Mouse (Mus musculus) heart, adult 11 months (tissue): ENCODE measurements around the gene Sgsh.
A peak's percentile ranks its signal among the peaks of the same experiment; 100 is the strongest.
"Not testable (repeated sequence)": the region's sequence is repeated elsewhere in the genome, so short reads cannot be mapped to it uniquely, and the experiment has no call there.

Experiments used
- DNase-seq: peaks from one replicate; pipeline ENCODE4 v3.0.0; 2022

Sgsh gene

DNA sequence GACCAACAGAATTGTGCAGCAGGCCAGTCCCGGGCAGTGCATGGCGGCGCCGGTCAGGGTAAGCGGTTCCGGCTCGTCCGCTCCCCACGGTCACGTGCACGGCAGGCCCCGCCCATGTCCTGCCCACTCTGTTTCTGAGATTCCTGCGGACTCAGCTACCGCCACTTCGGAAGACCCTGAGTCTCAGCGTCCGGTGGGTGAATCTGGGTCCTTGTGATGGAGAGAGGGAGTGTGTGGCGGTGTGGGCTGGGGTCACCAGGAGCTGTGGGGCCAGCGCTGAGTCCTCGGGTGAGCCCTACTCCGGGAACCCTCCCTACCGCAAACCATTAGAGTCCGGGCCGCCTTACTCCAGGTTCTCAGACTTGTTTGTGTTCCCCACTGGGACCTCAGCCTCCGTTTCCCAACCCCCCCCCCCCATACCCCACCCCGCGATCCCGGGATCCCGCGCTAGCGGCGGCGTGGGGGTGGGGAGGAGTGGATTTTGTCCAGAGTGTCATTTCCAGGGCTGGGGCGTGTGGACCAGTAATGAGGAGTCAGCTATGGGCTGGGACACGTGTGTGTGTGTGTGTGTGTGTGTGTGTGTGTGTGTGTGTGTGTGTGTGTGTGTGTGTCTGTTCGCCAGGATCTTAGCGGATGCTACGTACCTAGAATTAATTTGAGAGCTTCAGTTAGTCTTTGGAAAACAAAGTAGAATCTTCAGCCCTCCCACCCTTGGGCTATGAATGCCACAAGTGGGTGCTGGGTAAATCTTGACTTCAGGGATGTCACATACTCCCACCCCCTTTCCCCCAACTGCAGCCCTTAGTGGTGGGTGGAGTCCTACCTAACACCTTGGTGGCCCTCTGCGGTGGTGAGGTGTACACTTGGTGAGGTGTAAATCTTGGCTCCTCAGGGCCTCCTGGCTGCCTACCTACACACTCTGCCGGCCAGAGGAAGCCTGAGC, at the start of gene Sgsh, which contains the start of gene Slc26a11:
Sgsh (minus strand) TSS at position 94 of the 943 bp plus-strand sequence.
Slc26a11 (plus strand) TSS at position 115 of the 943 bp plus-strand sequence.
- DNase-seq, result peak; percentile 99

DNA sequence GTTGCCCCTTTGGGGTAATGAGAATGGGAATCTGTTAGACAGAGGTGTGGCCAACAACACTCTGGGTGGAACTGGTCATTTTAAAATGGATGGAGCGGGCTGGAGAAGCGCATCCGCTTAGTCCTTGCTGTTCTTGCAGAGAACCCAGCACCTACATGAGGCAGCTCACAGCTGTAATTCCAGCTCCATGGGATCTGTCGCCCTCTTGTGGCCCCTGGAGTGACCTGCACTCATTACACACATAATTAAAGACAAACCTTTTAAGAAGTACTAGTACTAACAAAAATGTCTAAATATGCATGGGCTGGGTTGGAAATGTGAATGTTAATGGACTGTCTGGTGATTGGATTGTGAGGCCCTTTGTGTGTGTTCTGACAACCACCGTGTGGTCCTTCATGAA, 49.3 kb upstream of the Sgsh start:
- DNase-seq, result no peak

DNA sequence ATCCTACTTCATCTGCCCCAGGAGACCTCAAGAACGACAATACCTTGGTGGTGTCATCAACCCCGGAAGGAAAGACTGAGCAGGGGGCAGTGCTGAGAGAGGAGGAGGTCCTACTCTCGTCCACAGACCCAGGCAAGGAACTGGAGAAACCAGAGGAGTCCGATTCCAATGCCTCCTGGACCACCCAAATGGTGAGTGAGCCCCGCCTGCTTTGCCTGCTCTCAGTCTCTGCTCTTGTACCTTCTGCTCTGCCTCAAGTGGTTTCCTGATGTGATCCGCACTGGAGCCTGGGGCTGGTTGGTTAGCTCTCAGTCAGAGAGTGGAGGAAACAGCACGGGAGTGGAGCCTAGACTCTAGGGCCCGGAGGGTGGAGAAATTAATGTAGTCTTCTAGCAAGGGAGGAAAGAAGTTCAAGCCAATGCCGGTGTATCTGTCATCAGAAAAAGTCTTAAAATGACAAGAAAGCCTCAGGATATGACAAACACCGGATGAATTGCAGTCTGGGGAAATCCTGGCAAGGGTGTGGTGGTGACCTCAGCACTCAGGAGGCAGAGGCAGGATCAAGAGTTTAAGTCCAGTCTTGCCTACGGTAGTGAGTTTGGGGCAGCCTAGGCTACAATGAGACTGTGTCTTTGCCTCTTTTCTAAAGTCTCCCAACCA, 47.3 kb upstream of the Sgsh start:
- no peak for DNase-seq

DNA sequence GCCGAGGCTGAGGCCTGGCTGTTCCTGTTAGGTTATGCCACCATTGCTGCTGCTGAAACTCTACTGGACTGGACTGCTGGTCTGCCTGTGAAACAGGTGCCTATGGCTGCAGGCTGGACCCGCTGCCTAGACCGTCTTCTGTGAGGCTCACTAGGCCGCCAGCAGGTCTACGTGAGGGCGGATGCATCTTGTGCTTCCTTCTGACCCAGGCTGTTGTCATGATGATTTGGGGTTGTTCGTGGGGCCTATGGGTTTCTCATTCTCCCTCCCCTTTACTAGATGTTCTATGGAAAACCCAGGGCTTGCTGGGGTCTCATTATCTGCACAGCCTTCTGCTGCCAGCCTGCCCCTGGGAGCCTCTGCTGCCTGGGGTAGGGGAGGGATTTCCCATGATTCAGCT, 41.1 kb upstream of the Sgsh start:
- no peak for DNase-seq

DNA sequence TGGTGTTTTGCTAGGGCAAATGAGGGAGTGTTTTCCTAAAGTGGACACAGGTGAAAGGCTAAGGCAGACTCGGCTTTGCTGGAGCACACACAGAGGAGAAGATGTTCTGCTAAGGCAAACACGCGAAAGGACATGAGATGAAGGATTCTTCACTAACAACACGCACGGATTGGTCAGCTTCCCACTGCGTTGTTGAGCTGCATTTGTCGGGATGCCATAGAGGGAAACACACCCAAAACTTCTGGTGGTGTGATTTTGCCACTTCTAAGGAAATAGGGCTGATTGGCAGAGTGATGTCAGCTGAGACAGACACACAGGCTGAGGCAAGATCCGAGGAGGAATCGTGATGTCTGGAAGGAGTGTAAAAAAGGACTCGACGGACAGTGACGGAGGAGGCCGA, 40.6 kb upstream of the Sgsh start:
- DNase-seq, result no peak

DNA sequence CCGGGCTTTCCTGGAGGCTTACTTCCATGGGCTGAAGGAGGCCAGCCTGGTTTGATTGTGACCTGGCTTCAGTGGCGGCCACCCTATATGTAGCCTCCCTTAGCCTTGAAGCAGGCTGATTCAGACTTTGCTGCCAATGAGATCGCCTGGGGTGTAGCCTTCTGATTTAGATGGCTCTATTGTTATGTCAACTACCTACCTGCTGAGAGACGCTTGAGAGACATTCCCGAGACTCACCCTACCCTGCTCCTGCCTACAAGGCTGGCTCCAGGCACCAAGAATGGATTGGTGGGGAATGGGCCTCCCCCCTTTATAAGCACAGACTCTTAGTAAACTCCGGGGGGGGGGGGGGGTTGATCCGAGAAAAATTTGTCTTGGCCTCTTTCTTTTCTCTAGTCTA, 40.1 kb upstream of the Sgsh start:
- no peak for DNase-seq

DNA sequence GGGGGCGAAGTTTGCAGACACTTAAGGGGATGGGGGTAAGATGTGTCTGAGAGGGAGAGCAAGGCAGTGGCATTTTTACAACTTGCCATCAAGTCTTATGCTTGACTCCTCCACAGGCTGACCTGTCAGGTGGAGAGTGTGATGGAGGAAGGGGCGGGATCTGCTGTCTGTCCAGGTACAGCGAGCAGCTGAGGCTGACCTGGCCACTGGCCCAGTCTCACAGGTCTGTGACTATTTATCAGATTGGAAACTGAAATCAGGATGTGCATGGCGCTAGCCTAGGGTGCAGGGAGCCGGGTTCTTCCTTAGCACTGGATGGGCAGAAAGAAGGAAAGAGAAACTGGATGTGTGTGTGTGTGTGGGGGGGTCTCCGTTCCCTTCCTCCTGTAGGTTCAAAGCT, 38.9 kb upstream of the Sgsh start:
- no peak for DNase-seq

DNA sequence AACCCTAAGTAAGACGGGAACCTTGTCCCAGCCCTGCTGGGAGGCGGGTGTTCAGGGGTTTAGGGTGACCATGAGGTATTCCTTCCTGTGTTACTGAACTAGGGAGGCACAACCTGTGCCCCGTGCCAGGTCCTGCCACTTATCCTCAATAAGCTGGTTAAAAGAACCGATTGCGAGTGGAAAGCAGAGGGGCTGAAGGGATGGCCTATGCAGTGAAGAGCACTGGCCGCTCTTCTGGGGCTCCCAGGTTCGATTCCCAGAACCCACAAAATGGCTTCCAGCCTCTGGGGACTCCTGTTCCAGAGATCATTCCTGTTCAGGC, 38.1 kb upstream of the Sgsh start:
- DNase-seq, result no peak

DNA sequence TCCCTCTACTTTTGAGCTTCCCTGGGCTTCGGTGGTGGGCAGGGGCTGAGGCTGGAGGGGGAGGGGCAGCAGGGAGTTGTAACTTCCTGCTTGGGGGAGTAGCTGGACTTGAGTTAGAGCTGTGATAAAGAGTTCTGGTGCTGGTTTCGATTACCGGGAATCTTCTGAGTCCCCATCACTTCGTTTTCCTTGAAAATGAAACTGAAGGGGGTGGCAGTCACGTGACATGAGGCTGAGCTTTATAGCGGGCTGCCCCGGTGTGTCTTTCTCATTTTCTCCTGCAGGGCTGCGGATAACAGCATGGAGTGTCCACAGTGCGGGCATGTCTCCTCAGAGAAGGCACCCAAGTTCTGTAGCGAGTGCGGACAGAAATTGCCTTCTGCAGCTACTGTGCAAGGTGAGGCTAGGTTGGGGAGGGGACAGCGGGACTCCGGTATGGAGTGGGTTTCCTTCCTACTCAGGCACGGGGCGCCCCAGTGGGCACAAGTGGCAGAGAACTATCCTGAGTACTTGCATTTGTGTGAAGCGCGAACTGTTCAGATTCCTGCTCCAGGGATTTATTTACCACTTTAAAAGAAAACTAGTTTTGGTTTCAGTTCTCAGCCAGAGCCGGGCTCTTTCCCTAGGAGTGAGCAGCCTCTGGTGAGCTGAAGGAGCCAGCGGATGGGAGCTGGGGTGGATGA, 37.6 kb upstream of the Sgsh start, which contains the start of gene Rnf213:
Rnf213 (plus strand) TSS at position 301 of the 683 bp plus-strand sequence.
- DNase-seq, result peak; percentile 99

DNA sequence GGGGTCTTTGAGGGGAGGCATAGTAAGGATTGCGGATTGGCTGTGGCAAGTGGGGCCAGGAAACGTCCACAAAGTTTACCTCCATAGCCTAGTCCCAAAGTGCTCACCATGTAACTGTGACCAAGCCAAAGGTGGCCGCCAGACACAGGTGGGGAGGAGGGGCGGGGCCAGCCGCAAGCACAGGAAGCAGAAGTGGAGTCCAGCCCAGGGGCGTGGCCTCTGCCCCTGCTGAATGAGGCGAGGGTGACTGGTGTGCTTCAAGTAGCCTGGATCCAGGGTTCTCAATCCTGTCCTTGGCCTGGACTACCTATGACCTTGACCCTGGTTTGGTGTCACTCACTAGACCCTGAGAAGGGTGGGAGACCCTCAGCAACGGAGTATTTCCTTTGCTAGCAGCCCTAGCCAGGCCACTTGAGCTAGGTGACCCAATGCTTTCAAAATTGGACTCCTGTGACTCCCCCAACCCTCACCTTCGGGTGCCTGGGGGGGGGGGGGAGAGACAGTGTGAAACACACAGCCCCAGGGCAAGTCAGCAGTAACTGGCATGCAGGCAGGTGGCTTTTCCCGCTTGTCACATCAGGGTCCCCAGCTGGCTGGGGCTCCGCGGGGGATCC, 36.8 kb upstream of the Sgsh start:
- DNase-seq, result peak; percentile 98

DNA sequence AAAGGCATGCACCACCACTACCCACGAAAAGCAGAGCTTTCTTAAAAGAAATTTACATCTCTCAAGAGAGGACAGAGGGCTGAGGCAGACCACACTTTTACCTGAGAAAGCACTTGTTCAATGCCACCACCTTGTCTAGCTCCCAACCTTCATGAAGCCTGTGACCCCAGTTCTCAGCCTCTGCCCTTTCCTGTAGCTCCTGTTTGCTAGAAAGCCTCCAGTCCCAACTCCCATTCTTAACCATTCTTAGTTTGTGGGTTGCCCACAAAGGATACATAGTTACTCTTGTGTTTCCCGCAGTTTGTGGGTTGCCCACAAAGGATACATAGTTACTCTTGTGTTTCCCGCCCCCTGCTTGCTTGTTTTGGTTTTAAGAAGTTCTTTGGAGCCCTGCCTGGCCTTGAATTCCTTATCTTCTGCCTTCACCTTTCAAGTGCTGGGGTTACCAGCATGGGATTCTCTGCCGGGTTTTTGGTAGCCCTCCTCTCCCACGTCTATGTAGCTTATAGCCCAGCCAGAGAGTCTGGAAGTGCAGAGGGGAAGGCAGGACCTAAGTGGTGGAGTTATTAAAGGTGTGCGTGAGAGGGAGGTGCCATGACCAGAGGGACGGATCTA, 36.2 kb upstream of the Sgsh start:
- DNase-seq, result no peak

DNA sequence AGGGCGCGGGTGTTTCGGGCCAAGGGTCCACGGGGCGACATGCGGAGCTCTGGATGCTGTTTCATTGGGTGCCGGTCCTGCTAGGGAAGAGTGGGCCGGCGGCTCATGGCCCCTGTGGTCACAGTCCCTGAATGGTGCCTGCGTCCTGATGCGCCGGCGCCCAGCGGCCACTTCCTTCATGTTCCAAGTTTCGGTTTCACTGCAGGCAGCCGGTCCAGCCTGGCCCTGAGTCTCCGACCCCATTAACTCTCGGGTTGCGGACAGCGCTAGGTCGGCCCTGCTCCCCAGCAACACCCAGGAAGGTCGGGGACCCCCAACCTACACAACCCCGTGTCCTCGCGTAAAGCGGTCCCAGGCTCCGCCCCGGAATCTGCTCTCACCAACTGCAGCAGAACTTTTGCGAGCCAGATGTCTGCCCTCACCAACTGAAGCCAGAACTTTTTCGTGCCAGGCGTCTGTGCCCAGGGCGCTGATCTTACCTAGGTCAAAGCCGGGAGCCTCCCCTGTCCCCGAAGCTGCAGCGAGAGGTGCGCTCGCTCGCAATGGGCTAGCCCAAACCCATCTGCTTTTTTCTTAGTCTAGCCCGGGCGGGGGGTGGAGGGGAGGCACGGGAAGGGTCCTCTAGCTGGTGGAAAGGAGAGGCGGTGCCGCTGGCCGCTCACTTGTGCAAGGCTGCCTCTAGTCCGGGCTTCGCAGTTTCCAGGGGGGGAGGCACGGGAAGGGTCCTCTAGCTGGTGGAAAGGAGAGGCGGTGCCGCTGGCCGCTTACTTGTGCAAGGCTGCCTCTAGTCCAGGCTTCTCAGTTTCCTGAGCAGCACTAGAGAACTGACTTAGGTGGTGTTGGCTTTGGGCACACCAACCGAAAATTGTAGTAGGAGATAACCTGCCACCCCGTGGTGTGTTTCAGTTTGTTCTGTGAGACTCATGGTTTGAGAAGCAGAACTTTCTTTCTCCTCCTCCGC, 35.2 kb upstream of the Sgsh start:
- DNase-seq, result peak; percentile 99

DNA sequence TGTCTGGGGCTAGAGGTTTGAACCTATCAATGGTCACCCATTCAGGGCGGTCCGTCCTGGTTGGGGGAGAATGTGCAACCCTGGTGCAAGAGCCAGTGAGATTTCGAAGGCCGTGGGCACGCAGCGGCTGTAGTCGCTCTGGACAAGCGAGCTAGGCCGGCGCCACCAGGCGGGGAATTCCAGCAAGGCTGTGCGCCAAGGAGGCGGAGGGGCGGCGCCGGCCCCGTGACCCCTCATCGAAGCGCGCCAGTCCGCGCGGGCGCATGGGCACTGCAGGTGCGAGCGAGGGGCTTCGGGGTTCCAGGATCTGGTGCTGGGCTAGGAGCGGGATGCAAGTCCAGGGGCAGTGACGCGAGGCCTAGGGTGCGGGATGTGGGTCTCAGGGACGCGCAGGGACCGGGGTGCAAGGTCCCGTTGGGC, 34.5 kb upstream of the Sgsh start:
- DNase-seq, result peak; percentile 98

DNA sequence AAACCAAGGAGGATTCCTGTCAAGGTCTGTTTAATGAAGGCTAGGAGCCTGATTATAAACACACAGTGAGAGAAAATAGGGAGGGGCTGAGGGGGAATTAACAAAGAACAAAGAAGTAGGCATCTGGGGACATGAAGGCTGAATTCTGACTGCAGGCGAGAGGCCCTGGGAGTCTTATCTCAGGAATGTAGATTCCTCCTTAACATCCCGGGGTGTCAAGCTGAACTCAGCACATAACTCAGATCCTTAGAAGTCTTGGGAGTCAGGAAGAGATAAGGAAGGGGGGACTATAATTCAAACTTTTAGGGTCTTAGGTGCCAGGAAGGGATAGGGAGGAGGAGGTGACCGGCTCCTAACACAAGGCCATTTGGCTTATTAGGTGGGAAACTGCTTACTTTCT, 31.9 kb upstream of the Sgsh start:
- DNase-seq, result not testable (repeated sequence)

DNA sequence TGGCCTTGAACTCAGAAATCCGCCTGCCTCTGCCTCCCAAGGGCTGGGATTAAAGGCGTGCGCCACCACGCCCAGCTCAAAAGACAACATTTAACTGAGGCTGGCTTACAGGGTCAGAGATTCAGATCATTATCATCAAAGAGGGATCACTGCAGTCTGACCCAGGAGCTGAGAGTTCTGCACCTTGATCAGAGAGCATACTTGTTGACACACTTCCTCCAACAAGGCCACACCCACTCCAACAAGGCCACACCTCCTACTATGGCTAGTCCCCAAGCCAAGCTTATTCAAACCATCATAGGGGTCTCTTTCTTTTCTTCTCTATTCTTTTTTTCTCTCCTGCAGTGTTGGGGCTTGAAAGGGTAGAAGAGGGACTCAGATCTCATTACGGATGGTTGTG, 31.0 kb upstream of the Sgsh start:
- no peak for DNase-seq

DNA sequence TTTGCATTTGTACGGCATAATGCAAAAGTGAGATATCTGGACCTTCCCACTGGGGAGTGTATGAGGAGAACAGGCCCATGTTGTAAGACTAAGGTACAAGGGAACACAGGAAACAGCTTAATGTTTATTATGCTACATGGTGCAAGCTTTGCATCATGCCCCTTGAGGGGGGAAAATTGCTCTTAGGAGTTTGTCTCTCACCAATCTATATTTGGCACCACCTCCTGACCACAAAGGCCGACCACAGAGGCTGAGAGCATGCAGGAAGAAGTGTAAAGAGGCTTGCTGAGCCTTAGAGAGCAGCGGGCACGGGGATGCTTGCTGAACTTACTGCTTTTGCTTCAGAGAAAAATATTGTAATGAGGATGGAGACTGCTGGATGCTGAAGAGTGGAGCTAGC, 29.6 kb upstream of the Sgsh start:
- DNase-seq, result peak; percentile 80

DNA sequence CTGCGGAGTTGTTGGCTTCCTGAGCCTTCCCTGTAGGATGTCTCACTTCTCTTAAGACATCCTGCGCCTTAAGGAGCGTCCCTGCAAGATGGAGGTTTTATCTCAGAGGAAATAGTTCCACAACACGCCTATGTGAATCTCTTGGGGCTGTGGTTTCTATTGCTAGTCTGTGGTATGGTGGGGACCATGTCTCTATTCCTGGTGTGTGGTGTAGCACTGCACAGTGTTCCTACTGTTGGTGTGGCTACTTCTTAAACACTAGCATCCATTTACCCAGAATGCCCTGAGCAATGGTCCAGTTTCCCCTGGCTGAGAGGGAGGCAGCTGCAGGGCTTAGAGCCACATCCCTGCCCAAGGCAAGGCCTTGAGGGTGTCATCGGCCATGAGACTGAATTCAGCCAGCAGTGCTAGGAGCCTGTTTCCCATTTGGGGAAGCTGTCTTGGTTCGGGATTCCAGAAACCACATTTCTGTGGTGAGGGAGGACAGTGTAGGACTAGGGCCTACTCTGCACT, 27.1 kb upstream of the Sgsh start:
- DNase-seq, result peak; percentile 80

DNA sequence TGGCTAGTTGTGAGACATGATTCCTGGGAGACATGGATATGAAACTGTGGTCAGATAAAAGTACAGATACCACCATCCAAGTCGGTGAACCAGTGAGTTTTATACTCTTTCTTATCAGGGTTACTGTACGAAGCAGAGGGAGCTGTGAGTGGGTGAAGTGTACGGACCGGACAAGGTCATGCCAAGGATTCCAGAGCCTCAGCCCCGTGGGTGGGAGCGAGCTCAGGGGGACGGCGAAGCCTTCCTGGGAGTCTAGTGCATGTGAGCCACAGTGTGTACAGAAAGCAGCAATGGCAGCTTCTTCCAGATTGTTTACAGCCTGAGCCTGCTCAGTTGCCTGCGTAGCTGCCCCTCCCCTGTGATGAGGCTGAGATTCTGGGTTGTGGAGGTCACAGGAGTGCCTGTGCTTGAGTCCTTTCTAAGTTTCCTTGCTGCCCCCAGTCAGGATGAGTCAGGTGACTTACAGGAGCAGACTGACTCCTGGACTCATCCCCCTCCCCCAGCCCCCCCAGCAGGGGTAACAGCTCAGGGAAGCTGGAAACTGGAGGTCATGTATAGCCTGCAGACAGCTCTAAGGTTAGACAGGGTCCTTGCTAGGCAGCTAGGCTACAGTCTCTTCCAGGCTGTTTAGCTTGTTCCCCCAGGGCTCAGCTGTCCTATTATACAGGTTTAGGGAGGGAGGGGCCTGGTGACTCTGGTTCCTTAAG, 26.4 kb upstream of the Sgsh start:
- DNase-seq, result peak; percentile 79

DNA sequence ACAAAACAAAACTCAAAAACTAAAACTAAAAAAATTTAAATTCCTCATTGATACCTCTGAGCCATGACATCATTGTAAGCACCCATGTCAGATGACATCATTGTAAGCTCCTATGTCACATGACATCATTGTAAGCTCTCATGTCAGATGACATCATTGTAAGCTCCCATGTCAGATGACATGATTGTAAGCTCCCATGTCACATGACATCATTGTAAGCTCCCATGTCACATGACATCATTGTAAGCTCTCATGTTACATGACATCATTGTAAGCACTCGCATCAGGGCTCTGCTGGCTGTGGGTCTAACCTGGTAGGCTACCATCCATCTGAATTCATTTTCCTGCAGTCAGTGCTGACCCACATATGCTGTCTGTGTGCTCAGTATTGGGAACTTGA, 23.2 kb upstream of the Sgsh start:
- no peak for DNase-seq

DNA sequence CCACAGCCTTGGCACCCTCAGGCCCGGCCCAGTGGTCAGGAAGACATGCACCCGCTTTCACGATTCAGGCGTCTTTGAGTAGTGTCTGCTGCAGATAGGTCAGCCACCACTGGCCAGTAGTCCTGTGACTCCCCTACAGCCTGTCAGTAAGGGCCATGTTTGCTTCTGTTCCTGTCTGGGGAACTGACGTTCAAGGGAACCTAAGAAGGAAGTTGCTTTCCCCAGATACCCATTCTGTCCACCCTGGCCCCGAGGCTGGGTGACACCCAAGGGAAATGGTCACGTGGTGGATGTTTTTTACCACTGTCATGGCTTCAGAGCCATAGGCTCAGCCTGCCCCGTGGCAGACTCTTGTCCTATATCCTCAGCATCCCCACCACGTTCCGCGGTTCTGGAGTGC, 22.0 kb upstream of the Sgsh start:
- peak; percentile 88 for DNase-seq

DNA sequence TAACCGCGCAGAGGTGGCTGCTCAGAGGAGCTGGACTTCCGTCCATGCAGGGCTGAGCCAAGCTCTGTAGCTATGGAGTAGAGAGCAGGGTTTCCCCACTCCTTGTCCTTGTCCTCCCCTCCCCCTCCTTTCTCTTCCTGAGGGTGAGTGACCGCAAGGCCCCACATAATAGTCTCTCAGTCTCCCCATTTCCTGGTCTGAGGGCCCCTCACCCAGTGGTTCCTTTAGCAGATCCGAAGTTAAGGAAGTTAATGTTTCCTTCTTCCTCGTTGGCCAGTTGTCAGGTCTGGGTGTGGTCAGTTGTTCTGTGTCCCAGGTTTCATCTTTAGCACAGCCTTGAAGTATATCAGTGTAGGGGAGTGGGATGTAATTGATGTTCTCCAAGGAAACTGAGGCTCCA, 20.1 kb upstream of the Sgsh start:
- peak; percentile 90 for DNase-seq
